Mouse (Mus musculus) lung, postnatal 0 days (tissue): ENCODE measurements around the gene Rag1.

ENCODE experiments used
- CTCF ChIP-seq: IDR thresholded peaks from 2 replicates; pipeline ENCODE4 v1.5.1; 2016; ENCODE audit warnings: antibody characterized with exemption, mild to moderate bottlenecking
- EP300 ChIP-seq: IDR thresholded peaks from 2 replicates; pipeline ENCODE4 v1.6.1; 2016; ENCODE audit warnings: antibody characterized with exemption, mild to moderate bottlenecking, control low read depth

DNA sequence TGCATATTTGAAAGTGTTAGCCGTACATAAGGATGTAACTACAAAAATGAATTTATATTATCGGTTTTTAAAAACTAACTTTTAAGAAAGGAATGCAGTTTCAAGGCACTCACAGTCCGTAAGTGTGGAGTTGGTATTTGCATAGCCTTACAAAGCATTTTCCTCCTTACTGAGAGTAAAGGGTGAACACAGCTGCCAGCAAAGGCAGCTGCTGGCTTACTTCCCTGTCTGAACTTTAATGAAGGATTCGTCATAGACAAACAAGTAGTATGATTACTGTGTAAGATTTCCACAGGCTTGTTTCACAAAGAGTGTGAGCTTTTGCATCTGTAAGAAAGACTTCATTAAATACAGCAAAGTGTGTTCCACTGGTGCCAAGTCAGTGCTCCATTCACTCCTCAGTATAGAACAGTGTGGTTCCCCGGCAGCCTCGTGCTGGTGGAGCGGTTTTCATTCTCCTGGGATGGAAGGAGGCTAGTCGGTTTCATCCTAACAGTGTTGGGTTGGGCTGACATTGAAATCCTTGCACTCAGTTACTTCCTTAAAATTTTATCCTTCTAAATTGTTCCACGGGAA lies 41.0 kb upstream of the Rag1 start:
- TF ChIP-seq CTCF (no peak), EP300 (no peak)
